Mouse (Mus musculus): ENCODE data around the gene Sbds.

Gene Sbds

DNA sequence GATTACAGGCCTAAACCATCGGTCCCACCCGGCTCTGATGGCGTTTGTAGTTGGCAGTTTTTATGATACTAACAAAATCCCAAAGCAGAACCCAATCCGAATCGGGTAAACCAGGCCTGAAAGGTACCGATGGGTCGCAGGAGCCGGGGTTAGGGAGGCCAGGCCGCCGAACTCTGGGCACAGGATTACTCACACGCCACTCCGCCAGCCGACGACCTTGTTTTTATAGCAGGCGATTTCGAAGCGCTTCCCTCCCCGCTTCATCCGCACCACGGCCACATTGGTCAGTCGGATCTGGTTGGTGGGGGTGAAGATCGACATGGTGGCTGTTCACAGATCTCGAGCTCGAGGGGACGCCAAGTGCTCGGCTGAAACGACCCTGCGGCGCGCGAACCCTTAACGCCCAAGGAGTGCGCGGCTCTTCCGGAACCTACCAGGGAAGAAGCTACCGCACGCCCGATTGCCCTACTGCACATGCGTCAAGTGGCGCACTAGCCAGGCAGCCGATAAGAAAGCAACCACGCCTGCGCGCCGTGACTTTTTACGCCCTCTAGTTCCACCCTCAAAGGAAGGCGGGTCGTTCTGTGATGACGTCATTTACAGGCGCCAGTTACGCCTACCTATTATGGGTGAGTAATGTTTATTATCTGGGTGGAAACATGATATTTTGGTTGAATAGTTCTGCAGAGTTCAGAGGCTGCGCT lies at the start of gene Sbds, which contains the start of gene Tyw1:
TSS of gene Sbds (minus strand) at position 514 of the 704 bp plus-strand sequence.
TSS of gene Tyw1 (plus strand) at position 603 of the 704 bp plus-strand sequence.
- DNase-seq = peak; percentile 95

DNA sequence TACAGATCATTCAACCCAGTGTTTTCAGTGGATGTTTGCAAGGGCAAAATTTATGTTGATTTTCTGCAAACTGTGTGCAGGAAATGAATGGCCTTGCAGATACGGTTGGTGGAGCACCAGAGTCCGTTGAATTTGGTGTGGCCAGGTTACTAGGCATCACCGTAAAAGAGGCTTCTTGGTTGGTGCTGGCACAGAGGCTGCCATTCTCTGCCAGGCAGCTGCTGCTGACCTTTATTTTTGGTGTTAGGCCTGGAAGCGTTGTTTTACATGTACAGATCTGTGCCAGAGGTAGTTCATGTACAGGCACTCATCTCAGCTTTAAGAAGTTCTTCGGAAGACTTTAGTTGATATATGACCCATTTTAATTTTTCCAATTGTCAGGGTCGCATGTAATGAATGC lies 48.3 kb upstream of the Sbds start:
- DNase-seq = no peak

DNA sequence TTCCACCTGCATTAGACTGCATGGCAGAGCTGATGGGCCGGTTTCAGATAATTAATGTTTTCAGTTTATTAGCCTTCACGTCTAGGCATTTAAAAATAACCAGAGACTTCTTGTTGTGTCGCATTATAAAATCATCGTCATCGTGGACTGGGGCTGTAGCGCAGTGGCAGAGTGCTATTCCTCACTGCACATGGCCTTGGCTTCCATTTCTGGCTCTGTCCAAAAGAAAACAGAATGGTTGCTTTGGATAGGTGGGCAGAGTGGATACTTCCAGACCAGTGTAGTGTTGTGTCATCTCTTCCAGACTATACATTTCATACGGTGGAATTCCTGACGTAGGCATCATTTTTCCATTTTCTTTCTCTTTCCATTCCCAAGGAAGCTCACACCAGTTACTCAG lies 44.2 kb upstream of the Sbds start:
- DNase-seq = no peak

DNA sequence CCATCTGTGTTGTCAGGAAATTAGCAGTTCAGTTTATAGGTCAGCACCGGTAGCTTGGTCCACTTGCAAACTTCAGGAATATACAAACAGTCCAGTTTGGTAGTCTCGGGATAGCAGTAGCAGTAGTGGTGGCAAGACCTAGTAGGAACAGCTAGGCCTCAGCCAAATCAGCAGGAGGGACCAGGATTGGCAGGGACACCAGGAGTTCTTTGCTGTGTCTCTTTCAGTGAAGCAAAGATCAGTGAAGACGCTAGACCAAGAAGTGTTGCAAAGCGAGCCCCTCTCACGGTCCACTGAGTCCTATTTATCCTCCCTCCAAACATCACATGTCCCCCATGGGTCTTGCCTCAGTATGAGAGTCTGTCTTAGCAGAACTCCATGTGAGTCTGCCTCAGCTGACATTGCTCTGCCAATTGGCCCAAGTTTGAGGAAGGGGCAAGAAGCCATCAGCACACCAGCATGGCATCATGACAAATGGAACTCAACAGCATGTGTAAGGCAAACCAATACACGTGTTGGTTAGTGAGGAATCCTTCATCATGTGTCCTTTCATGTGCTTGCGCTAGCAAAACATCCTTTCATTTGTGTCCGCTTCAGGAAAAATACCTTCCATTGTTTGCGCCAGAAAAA lies 43.6 kb upstream of the Sbds start:
- DNase-seq = no peak

DNA sequence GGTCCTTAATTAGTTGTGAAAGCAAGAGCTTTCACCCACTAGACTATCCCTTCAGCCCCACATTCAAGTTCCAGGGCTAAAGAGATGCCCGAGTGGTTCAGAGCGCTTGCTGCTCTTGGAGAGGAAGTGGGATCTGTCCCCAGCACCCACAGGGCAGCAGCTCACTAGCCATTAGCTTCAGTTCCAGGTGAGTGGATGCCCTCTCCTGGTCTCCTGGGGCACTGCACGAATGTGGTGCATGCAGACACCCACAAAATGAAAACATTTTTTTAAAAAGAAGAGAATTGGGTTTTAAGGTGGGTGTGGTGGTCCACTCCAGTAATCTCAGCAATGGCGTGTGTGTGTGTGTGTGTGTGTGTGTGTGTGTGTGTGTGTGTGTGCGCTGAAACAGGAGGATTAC lies 40.7 kb upstream of the Sbds start:
- no peak for DNase-seq

DNA sequence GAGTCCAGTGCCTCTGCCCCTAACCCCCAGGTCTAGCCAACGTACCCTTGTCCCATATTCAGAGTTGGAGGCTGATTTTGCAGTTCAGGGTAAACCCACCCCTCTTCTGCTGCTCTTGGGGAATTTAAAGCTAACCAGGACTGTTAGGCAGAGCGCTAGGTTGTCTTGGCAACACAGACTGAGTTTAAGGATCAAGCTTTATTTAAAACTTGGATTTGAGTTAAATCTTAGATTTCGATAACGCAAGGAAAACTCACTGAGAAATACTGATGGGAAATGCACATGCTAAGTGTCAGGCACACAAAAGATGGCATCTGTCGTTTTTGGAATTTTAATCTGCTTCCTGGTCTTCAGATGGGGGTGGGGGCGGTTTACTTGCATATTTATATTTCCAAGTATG lies 39.3 kb upstream of the Sbds start:
- no peak for DNase-seq

DNA sequence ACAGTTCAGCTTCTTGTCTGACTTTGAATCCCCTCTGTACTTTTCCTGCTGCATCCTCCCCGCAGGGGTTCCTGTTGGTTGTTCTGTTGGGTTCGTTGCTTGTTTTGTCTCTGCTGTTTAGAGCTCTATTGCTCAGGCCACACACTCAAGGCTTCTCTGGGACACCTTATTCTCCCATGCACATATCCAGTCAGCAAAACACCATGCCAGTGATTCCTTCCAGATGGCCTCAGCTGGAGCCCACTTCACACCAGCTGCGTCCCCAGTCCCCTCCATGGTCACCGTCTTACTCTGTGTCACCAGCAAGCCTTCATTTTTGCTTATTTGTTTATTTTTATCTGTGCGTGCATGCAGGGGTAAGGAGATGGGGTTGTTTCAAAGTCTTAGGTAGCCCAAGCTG lies 38.6 kb upstream of the Sbds start:
- no peak for DNase-seq

DNA sequence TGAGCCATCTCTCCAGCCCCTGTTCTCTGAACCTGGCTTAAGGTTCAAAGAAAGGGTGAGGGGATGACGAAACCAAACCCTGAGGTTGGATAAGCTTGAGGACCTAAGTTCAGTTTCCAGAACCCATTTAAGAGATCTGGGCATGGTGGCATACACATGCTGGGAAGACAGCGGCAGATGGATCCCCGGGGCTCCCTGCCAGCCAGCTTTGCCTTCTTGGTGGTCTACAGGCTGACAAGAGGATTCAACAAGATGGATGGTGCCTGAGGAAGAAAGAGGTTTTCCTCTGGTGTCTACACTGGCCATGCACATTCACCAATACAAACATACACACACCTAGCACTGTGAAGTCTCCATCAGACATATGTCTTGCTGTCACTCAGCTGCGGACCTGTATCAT lies 37.6 kb upstream of the Sbds start:
- no peak for DNase-seq

DNA sequence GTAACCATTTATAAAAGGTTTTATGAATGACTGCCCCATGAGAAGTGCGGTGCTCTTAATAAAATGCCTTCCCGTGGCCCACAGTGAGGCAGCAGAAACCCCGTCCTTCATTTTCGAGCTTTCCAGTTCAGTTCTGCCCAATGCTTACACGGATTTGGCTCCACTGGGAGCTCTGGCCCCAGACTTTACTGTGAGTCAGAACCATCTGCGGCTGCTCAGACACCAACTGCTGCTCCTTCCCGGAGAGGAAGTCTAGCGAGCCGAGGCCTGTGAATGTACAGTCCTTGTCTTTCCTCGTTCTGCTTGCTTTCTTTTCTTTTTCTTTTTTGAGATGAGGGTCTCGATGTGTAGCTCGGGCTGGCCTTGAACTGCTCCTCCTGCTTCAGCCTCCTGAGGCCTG lies 35.4 kb upstream of the Sbds start:
- DNase-seq = peak; percentile 56

DNA sequence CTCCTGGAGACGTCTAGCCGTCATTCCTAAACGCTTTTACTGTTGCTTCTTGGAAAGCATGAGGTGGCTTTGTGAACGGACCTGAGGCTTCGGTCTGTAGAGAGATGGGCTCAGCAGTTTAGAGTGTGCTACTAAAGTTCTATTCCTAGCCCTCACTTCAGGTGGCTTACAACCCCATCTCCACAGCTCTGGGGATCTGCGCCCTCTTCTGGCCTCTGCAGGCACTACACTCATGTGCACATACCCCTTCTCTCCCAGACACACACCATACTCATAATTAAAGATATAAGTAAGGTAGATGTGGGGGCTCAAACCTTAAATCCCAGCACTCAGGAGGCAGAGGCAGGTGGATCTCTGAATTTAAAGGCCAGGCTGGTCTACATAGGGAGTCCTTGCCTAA lies 34.9 kb upstream of the Sbds start:
- no peak for DNase-seq

DNA sequence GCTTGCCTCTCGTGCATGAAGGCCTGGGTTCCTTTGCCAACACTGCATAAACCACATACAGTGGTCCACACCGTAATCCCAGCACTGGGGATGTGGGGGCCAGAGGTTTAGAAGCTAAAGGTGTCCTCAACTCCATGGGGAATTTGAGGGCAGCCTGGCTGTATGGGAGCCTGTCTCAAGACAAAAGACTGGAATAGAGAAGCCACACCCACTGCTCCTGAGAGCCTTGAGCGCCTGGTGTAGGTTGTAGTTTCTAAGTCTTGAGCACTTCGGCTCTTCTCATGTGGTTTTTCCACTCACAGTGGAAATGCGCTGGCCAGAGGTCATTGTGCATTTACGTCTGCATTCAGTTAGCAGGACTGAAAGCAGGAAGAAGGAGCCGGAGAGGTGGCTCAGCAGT lies 32.8 kb upstream of the Sbds start:
- DNase-seq = no peak

DNA sequence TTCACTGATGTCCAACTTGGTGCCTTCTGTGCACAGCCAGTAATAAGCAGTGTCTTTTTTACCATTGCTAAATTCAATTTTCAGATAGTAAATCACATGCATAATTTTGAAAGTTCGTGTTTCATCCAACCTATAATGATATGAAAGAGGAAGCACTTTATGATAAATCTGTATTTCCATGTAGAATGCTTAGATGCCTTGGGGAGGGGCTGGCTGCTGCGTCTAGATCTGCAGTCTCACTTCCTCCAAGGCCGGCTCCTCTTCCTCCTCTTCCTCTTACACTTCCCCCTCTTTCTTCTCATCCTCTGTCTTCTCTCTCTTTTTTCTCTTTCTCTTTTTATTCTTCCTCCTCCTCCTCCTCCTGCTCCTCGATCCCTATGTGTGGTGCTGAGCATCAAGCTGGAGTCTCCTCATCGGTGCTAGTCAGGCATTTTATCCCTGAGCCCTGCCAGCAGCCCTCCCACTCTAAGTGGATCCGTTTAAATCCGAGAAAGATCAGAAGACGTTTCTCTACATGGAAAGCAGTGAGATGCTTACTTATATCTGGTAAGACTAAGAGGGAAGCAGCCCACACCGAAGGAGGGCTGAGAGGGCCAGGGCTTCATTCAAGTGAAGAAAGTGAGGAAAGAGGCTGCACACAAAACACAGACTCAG lies 27.9 kb upstream of the Sbds start:
- DNase-seq = no peak

DNA sequence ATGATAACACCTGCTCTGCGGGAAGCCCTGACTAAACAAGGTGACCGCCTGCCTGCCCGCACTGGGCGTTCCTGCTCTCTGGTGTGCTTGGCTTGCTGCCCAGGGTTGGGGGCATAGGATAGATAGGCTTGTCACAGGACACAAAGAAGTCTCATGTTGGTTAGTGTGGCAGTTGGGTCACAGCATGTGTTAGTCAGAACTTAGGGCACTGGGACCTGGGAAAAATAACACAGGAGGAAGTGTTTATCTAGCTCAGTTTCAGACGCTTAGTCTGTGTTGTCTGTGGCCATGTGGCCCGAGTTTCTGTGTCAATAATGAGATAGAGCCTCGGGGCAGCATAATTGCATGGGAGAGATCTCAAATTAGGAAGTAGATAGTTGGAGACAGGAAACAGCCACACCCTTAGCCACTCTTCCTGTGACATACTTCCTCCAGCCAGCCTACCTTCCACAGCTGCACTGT lies 22.7 kb upstream of the Sbds start:
- no peak for DNase-seq

DNA sequence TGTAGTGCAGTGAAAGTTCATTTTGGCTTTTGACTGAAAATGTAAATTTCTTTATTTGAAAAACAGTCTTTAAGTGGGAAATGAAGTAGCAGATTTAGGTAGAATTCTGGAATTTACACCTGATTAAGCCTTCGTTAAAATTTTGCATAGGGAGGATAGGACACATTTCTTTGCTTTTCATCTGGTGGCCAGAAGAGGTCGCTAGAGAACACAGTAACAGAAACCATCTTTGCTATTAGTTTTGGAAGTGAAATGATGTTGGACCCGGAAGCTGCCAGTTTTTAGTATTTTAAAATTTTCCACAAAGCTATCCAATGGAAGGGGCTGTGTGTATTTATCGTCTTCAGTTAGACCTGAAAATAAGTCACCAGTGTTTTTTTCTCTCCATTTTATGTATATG lies 20.2 kb upstream of the Sbds start:
- DNase-seq = peak; percentile 63

DNA sequence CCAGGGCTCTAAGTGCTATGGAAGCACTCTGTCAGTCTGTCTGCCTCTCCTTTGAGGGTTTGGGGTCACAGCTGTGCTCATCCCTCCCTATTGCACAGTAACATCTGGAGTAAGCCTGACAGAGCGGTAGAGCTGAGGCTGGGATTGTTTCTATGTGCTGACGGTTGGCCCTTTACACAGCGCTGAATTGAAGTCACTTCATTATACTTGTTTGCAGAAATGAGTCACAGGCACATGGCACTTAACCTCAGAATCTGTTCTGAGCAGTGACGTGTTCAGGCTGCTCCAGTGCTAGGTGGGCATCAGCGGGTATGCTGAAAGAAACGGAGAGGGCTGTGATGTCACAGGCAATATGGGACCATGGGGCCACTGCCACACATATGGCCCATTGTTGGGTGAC lies 17.7 kb upstream of the Sbds start:
- no peak for DNase-seq

DNA sequence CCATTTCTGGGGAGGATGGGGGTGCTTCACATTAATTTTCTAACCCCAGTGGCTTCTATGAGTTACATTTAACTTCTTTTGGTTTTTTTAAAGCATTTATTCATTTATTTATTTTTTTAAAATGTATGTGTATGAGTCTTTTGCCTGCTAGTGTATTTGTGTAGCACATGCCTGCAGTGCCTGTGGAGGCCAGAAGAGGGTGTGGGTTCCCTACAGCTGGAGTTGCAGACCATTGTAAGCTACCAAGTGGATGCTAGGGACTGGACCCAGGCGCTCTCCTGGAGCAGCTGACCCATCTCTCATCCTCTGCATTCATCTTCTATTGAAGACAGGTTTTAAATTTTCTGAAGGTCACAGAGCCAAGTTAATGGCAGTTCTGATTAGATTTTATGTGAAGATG lies 17.0 kb upstream of the Sbds start:
- DNase-seq = no peak

DNA sequence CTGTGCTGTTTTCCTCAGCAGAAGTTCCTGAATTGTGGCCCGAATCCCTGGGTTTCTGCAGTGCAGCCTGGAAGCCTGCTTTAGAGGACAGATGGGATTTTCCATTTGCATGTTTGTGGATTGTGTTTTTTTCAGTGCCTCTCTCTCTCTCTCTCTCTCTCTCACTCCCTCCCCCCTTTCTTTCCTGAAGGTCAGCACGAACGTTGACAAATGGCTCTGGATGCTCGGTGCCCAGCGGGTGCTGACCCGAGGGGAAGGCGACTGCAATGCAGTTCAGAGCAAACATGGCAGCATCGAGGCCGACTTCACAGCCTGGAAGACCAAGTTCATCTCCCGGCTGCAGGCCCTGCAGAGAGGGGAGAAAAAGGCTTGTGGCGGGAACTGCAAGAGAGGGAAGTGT lies 13.6 kb upstream of the Sbds start:
- DNase-seq = no peak

DNA sequence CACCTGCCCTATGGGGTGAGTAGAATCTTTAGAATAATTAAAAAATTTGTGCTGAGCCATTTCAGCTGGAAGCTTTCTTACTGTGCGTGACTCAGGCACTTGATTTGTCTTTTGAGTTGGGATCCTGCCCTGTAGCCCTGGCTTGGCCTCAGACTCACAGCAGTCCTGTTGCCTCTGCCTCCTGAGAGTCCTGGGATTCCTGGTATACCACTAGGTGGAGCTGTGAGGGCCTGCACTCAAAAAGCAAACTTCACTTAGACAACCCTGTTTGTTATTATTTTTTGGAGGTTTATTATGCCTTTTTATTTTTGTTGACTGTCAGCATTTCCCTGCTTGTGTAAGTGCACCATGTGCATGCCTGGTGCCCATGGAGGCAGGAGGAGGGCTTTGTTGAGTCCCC lies 12.0 kb upstream of the Sbds start:
- no peak for DNase-seq

DNA sequence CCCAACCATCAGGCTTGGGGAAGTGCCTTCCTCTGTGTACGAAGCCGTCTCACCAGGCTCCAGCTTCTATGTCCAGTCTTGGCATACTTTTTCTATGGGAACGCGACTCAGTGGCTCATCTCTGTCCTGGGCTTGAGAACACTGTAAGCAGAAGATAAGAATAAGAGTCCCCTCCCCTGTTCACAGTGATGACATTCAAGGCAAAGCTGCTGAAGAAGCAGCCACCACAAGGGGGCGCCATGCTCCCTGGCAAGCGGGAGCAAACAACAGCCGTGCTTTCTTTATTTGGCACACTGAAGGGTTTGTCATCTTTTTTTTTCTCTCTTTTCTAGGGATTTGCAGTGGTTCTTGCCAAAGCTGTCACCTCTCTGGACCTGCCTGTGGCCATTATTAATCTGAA lies 11.3 kb upstream of the Sbds start:
- DNase-seq = peak; percentile 36

DNA sequence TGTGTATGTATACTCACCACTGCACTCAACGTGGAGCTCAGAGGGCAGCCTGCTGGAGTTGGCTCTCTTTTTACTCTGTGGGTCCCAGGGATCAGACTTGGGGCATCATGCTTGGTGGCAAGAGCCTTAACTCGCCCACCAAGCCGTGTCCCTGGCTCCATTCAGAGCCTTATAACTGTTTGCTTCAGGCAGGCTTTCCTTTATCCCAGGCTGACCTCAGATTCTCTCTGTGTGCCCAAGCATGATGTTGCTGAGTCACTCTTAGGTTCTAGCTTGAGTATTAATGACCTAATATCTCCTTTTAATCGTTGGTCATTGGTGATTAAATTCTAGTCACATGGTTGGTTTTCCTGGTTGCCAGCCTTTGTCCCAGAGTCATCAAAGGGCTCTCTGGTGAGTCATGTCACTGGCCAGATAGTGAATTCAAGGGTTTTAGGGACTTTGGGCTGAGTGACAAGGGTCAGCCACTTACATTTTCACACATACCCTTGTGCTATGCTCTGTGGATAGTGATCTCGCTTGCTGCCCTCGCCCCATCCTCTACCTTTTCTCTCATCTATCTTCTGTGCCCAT lies 9.2 kb upstream of the Sbds start:
- DNase-seq = no peak

DNA sequence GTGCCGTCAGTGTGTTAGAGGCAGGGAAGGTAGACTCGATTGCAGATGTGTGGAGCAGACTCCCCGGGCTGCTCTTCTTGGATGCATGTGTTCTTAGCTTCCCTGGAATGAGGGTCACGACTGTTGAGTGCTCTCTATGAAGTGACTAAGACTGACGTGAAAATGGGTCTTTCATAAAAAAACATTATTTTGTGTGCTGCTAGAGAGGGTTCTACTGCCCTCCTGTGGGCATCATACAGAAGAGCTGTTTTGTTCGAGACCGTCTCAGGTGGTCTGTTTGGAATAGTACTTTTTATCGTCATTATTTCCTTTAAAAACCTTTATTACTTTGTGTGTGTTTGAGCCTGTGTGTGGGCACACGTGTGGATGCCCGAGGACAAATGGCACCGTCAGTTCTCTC lies 8.1 kb upstream of the Sbds start:
- DNase-seq = no peak

DNA sequence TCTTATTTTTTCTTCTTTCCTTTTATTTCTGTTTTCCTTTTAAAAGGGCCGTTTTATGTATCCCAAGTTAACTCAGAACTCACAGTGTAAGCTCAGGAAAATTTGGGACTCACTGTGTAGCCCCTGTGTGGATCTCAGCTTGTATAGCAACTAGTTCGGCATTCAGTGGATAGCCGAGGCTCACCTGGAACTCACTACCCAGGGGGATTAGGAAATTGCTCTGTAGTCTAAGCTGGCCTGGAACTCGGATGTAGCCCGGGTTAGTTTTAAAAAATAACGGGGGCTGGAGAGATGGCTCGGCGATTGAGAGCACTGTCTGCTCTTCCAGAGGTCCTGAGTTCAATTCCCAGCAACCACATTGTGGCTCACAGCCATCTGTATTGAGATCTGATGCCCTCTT lies 2.0 kb upstream of the Sbds start:
- peak; percentile 22 for DNase-seq

DNA sequence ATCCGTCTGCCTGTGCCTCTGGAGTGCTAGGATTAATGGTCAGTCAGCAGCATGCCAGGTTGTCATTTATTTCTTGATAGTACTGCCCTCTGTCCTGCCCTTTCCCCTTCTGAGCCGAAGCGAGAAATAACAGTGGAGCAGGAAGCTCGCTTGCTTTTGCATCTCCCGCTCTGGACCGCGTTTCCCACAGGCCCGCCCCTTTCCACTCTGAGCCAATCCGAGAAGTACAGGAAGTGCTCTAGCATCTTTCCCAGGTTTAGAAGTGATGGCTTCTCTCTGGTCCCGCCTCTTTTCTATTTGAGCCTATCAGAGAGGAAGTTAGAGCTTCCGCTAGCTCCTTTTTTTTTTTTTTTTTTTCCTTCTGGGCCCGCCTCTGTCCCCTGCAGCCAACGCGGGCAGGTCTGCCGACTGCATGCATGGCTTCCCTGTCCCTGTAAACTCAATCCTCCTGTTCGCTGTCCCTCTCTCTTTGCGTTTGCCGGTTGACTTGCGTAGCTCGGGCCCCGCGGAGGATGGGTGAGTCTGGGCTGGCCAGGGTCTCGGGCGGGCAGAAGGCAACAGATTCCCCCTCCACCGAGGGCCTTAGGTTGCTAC lies 1.4 kb upstream of the Sbds start:
- peak; percentile 91 for DNase-seq

Measured in cerebellum, adult 8-10 months (tissue).